Mouse (Mus musculus) C2C12 (cell line): ENCODE measurements around the gene Pafah1b1.

Experiments
- CEBPB ChIP-seq: IDR thresholded peaks from one replicate; pipeline ENCODE4 v1.6.1; 2011; ENCODE audit warnings: low read depth, mild to moderate bottlenecking, control low read depth, moderate library complexity
- USF1 ChIP-seq: IDR thresholded peaks from one replicate; pipeline ENCODE4 v1.6.1; 2011; ENCODE audit warnings: low read depth, mild to moderate bottlenecking, control low read depth, moderate library complexity

DNA sequence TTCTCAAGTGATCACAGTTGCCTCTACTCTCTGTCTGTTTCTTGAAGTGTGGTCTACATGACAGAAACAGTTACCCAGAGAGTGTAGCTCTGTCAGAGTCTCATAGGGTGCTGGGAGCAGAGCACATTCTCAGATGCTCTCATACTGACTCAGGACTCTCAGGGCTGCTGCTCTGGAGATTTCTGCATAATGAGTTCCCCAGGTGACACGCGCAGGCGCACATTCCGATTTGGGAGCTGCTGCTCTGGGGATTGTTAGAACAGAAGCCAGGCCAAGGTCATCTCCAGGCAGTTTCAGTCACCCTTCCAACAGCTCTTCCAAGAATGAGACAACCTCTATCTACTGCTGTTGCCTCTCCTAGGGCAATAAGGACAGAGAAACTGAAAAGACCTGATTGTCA lies 43.0 kb upstream of the Pafah1b1 start:
- TF ChIP-seq CEBPB (no peak), USF1 (no peak)
